Mouse (Mus musculus) intestine, embryonic 14.5 days (tissue): ENCODE measurements at regions not wholly inside any gene's neighbourhood (a gene's known extent, or its start where the extent isn't known, plus 50 kb on each side); places are given as distances from the start of the nearest gene placed in this dataset.

Source experiments
- ATAC-seq: fragments of 200-750 bp; cut with Nextera tagmentation; replicated peaks from 2 replicates; pipeline ENCODE4 v1.8.0; 2017; ENCODE audit warnings: low read depth, moderate number of reproducible peaks, moderate TSS enrichment, moderate library complexity; ENCODE audit not compliant: low FRiP score, low TSS enrichment
- DNase-seq: peaks from one replicate; pipeline ENCODE4 v3.0.0-alpha.2; 2018; ENCODE audit warnings: low spot score
- H3K27ac ChIP-seq: fragments of 300-500 bp; sonication (generic); 2 replicates; pipeline ENCODE4 v1.5.1; 2014; ENCODE audit warnings: low read depth, mild to moderate bottlenecking, control low read depth
- H3K27me3 ChIP-seq: fragments of 300-500 bp; sonication (generic); replicated peaks from 2 replicates; pipeline ENCODE4 v1.6.1; 2014; ENCODE audit warnings: low read length, control low read depth; ENCODE audit not compliant: control insufficient read depth, insufficient read depth
- H3K36me3 ChIP-seq: fragments of 300-500 bp; sonication (generic); 2 replicates; pipeline ENCODE4 v1.6.1; 2014; ENCODE audit warnings: low read length, control low read depth; ENCODE audit not compliant: control insufficient read depth, insufficient read depth
- H3K4me1 ChIP-seq: fragments of 300-500 bp; sonication (generic); replicated peaks from 2 replicates; pipeline ENCODE4 v1.6.1; 2014; ENCODE audit warnings: low read length, control low read depth, mixed read lengths; ENCODE audit not compliant: control insufficient read depth, insufficient read depth
- H3K4me2 ChIP-seq: fragments of 300-500 bp; sonication (generic); 2 replicates; pipeline ENCODE4 v1.6.1; 2014; ENCODE audit warnings: low read length
- H3K4me3 ChIP-seq: fragments of 300-500 bp; sonication (generic); 2 replicates; pipeline ENCODE4 v1.5.1; 2014; ENCODE audit warnings: low read depth, low read length, control low read depth, mixed read lengths
- H3K9ac ChIP-seq: fragments of 300-500 bp; sonication (generic); 2 replicates; pipeline ENCODE4 v1.6.1; 2014; ENCODE audit warnings: mild to moderate bottlenecking, low read length
- H3K9me3 ChIP-seq: fragments of 300-500 bp; sonication (generic); 2 replicates; pipeline ENCODE4 v1.6.1; 2016; ENCODE audit warnings: low read length, control low read depth; ENCODE audit not compliant: control insufficient read depth
- WGBS: fragments of 180-500 bp; shearing (Covaris S2); extraction: QIAGEN DNeasy Blood & Tissue Kit; methylation state at CpG from one replicate; pipeline ENCODE4 v1.1.7; 2014; 5-methylcytosine and 5-hydroxymethylcytosine counted together

DNA sequence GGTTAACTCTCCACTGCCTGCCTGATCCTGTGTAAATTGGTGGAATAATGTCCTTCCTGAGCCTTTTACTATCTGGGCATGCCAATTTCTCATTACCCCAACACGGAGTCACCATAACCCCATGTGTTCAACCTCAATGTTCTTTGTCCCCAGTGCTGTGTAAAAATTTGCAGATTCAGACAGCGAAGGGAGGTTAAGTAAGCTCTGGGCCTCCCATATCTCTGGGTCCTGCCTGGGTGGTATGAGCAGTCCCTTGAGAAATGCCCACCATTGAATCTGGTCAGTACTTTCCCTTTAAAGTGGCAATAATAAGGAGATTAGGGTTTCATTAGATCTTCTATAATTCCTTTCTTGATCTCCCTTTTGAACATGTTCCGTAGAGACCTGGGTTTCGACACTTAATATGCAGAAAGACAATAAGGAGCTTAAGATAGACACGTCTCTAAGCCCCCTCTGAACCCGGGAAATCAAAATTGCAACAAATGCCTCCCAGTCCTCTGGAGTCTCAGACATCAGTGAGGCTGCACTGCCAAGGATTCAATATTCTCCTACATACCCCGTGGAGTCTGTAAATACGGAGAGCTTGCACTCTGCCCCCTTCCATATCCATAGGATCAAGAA, 279.0 kb upstream of the Apob start:
- no peak overlapping the region for H3K4me2 ChIP-seq
- H3K4me1 ChIP-seq, result no peaks in the 10 kb centered on the region
- DNase-seq (no peak), ATAC-seq (no peak)
- no peaks in the 10 kb centered on the region for H3K9me3 ChIP-seq
- WGBS, result 84% methylated on average over 8 of the region's 8 CpGs
- no peak overlapping the region for H3K27ac ChIP-seq
- H3K4me3 ChIP-seq, result no peak overlapping the region
- H3K9ac ChIP-seq, result no peak overlapping the region
- H3K36me3 ChIP-seq, result no peaks in the 10 kb centered on the region
- H3K27me3 ChIP-seq, result no peaks in the 10 kb centered on the region

- DNase-seq (no peak), ATAC-seq (no peak)
- H3K4me2 ChIP-seq, result no peak overlapping the region
- H3K4me3 ChIP-seq, result no peak overlapping the region
- H3K9ac ChIP-seq, result no peak overlapping the region
- H3K27ac ChIP-seq, result no peak overlapping the region
- no peaks in the 10 kb centered on the region for H3K36me3 ChIP-seq
- WGBS, result 57% methylated on average over 5 of the region's 5 CpGs
- H3K27me3 ChIP-seq, result no peaks in the 10 kb centered on the region
- no peaks in the 10 kb centered on the region for H3K4me1 ChIP-seq
- no peaks in the 10 kb centered on the region for H3K9me3 ChIP-seq
These were observed 268.3 kb upstream of the Apob start for GRCm38 (mm10) chr12:7709102-7709501.

DNA sequence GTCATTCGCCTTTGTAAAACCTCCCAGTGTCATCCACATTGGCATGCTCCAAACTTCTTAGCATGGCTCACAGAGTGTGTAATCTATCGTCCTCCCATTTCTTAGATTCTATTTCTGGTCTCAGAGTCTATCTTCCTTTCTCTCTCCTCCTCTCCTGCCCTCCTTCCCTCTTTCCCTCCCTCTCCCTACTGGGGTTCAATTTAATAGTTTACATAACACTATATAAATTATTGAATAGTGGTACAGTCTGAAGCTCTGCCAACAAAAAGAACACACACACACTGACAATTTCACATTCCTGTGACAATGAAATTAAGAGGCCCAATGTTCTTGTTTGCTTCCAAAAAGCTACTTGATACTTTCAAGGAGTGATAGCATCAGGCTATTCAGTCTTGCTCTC, 267.6 kb upstream of the Apob start:
- Histone ChIP-seq H3K4me1 (no peaks in the 10 kb centered on the region), H3K4me3 (no peak overlapping the region), H3K36me3 (no peaks in the 10 kb centered on the region), H3K4me2 (no peak overlapping the region), H3K27ac (no peak overlapping the region), H3K9ac (no peak overlapping the region), H3K9me3 (no peaks in the 10 kb centered on the region), H3K27me3 (no peaks in the 10 kb centered on the region)
- WGBS, result 72% methylated on average over 2 of the region's 2 CpGs
- ATAC-seq (no peak), DNase-seq (no peak)

- Histone ChIP-seq H3K4me3 (no peak overlapping the region), H3K27ac (no peak overlapping the region)
- WGBS, result 92% methylated on average over 4 of the region's 4 CpGs
These were observed 262.4 kb upstream of the Apob start for GRCm38 (mm10) chr12:7715091-7715490.

GRCm38 (mm10) chr12:7718556-7718955, 258.9 kb upstream of the Apob start:
- Histone ChIP-seq H3K4me2 (no peak overlapping the region), H3K4me1 (no peaks in the 10 kb centered on the region), H3K9me3 (no peaks in the 10 kb centered on the region), H3K27me3 (no peaks in the 10 kb centered on the region), H3K4me3 (no peak overlapping the region), H3K9ac (no peak overlapping the region), H3K27ac (no peak overlapping the region), H3K36me3 (no peaks in the 10 kb centered on the region)
- DNase-seq (no peak), ATAC-seq (no peak)
- 71% methylated on average over 2 of the region's 2 CpGs for WGBS

More at GRCm38 (mm10) chr12:7715091-7715490, 262.4 kb upstream of the Apob start:
- Histone ChIP-seq H3K36me3 (no peaks in the 10 kb centered on the region), H3K9me3 (no peaks in the 10 kb centered on the region), H3K4me2 (no peak overlapping the region), H3K27me3 (no peaks in the 10 kb centered on the region), H3K4me1 (no peaks in the 10 kb centered on the region), H3K9ac (no peak overlapping the region)
- no peak for DNase-seq
- ATAC-seq, result no peak

GRCm38 (mm10) chr12:7719080-7719479, 258.4 kb upstream of the Apob start:
- no peaks in the 10 kb centered on the region for H3K4me1 ChIP-seq
- no peaks in the 10 kb centered on the region for H3K9me3 ChIP-seq
- no peak overlapping the region for H3K27ac ChIP-seq
- no peak overlapping the region for H3K4me3 ChIP-seq
- no peaks in the 10 kb centered on the region for H3K27me3 ChIP-seq
- ATAC-seq (no peak), DNase-seq (no peak)
- no peak overlapping the region for H3K4me2 ChIP-seq
- H3K36me3 ChIP-seq, result no peaks in the 10 kb centered on the region
- WGBS, result 80% methylated on average over 4 of the region's 4 CpGs
- H3K9ac ChIP-seq, result no peak overlapping the region

DNA sequence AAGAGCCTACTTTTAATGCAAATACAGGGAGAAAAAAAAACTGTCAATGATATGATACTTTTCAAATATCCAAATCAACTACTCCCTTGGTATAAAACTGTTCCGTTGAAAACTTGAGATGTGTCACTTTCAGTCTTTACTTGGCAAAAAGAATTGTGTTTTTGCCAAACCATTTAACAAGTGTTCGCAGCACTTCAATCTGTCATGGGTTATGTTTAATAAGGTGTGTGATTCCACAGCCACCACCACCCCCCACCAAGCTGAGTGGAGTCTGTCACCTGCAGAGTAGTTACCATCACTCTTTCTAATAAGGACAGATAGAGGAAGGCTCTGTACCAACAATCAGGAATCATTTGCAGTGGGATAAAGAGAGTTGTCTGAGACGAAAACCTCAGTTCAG, 252.5 kb upstream of the Apob start:
- H3K36me3 ChIP-seq, result no peaks in the 10 kb centered on the region
- no peak overlapping the region for H3K9ac ChIP-seq
- DNase-seq (no peak), ATAC-seq (no peak)
- H3K27ac ChIP-seq, result no peak overlapping the region
- 86% methylated on average over 3 of the region's 3 CpGs for WGBS
- H3K9me3 ChIP-seq, result no peaks in the 10 kb centered on the region
- no peaks in the 10 kb centered on the region for H3K4me1 ChIP-seq
- no peaks in the 10 kb centered on the region for H3K27me3 ChIP-seq
- no peak overlapping the region for H3K4me3 ChIP-seq
- H3K4me2 ChIP-seq, result no peak overlapping the region

GRCm38 (mm10) chr12:7738020-7738419, 239.4 kb upstream of the Apob start:
- Histone ChIP-seq H3K4me2 (no peak overlapping the region), H3K36me3 (no peaks in the 10 kb centered on the region), H3K9me3 (no peaks in the 10 kb centered on the region), H3K4me1 (no peaks in the 10 kb centered on the region), H3K27ac (no peak overlapping the region), H3K27me3 (no peaks in the 10 kb centered on the region), H3K9ac (no peak overlapping the region), H3K4me3 (no peak overlapping the region)
- 72% methylated on average over 2 of the region's 2 CpGs for WGBS
- no peak for DNase-seq
- ATAC-seq, result no peak

GRCm38 (mm10) chr12:7738629-7739351, 238.7 kb upstream of the Apob start:
- H3K4me3 ChIP-seq, result no peak overlapping the region
- no peak for DNase-seq
- no peaks in the 10 kb centered on the region for H3K9me3 ChIP-seq
- no peaks in the 10 kb centered on the region for H3K27me3 ChIP-seq
- H3K36me3 ChIP-seq, result no peaks in the 10 kb centered on the region
- H3K4me1 ChIP-seq, result no peaks in the 10 kb centered on the region
- no peak overlapping the region for H3K27ac ChIP-seq
- no peak overlapping the region for H3K4me2 ChIP-seq
- WGBS, result 51% methylated on average over 3 of the region's 3 CpGs
- no peak overlapping the region for H3K9ac ChIP-seq
- no peak for ATAC-seq
